Mouse (Mus musculus): ENCODE measurements around the gene Tril. TPM values are rescaled to one million over a fixed set of nuclear protein-coding genes. Genes with fewer than 3 reads are reported as not detected.
A peak's percentile ranks its signal among the peaks of the same experiment; 100 is the strongest.

The Tril gene
- 0.43 and 0.59 TPM in 2 replicates for polyA plus RNA-seq (2012; rRNA removed)

- H3K27me3 ChIP-seq (ENCODE audit: control insufficient read depth, insufficient read depth, low read length): no peaks in the 10 kb centered on the region
- H3K27ac ChIP-seq (ENCODE audit: control insufficient read depth, insufficient read depth, low read depth, low read length): peak within 1 kb of the TSS; percentile 61
- H3K36me3 ChIP-seq (ENCODE audit: control insufficient read depth, insufficient read depth, low read length): no peaks in the 10 kb centered on the region
- TF ChIP-seq CTCF (IDR thresholded peaks at IDR 0.05; ENCODE audit: control insufficient read depth, insufficient read depth, insufficient replicate concordance, low read depth, low read length) (no peak), POLR2A (IDR thresholded peaks at IDR 0.05; ENCODE audit: control insufficient read depth, low read depth, low read length) (no peak)
- H3K4me3 ChIP-seq (ENCODE audit: control insufficient read depth, low read depth, low read length): peak within 1 kb of the TSS; percentile 61
- peaks cover 20% of the 10 kb centered on the region for H3K4me1 ChIP-seq (ENCODE audit: control insufficient read depth, insufficient read depth, low read length)
Measured at GRCm38 (mm10) chr6:53820486-53820985, at the start of gene Tril. Tril (minus strand) TSS chr6:53820830.

DNA sequence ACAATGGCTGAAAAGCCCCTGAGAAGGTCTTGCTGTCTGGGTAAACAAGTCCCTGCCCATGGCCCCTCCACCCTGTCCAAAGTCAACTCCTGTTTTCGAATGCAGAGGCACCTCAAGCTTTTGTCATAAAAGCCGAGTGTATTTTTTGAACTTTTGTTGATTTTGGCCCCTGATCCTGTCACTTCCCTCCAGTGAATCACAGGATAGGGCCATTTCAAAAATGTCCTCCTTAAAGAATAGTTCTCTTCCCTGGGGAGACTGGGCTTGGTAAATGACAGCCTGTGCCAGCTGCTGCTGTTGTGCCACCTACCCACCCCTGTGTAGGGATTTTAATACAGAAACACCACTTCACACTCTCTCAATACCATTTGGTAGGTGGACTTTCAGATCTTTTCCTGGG is 42.4 kb upstream of the Tril start:
- TF ChIP-seq CTCF (IDR thresholded peaks at IDR 0.05; ENCODE audit: control insufficient read depth, insufficient read depth, insufficient replicate concordance, low read depth, low read length) (no peak), POLR2A (IDR thresholded peaks at IDR 0.05; ENCODE audit: control insufficient read depth, low read depth, low read length) (no peak)
- H3K27ac ChIP-seq (ENCODE audit: control insufficient read depth, insufficient read depth, low read depth, low read length): no peak overlapping the region

GRCm38 (mm10) chr6:53859106-53859505 is 38.5 kb upstream of the Tril start:
- Histone ChIP-seq H3K27me3 (ENCODE audit: control insufficient read depth, insufficient read depth, low read length) (no peaks in the 10 kb centered on the region), H3K4me3 (ENCODE audit: control insufficient read depth, low read depth, low read length) (no peak overlapping the region), H3K36me3 (ENCODE audit: control insufficient read depth, insufficient read depth, low read length) (no peaks in the 10 kb centered on the region), H3K27ac (ENCODE audit: control insufficient read depth, insufficient read depth, low read depth, low read length) (no peak overlapping the region), H3K4me1 (ENCODE audit: control insufficient read depth, insufficient read depth, low read length) (no peaks in the 10 kb centered on the region)
- TF ChIP-seq POLR2A (IDR thresholded peaks at IDR 0.05; ENCODE audit: control insufficient read depth, low read depth, low read length) (no peak), CTCF (IDR thresholded peaks at IDR 0.05; ENCODE audit: control insufficient read depth, insufficient read depth, insufficient replicate concordance, low read depth, low read length) (no peak)

More for the DNA sequence above, 42.4 kb upstream of the Tril start:
- H3K27me3 ChIP-seq (ENCODE audit: control insufficient read depth, insufficient read depth, low read length): no peaks in the 10 kb centered on the region
- H3K4me3 ChIP-seq (ENCODE audit: control insufficient read depth, low read depth, low read length): no peak overlapping the region
- no peaks in the 10 kb centered on the region for H3K4me1 ChIP-seq (ENCODE audit: control insufficient read depth, insufficient read depth, low read length)
- H3K36me3 ChIP-seq (ENCODE audit: control insufficient read depth, insufficient read depth, low read length): no peaks in the 10 kb centered on the region

- Histone ChIP-seq H3K4me1 (ENCODE audit: control insufficient read depth, insufficient read depth, low read length) (no peaks in the 10 kb centered on the region), H3K27me3 (ENCODE audit: control insufficient read depth, insufficient read depth, low read length) (no peaks in the 10 kb centered on the region), H3K4me3 (ENCODE audit: control insufficient read depth, low read depth, low read length) (no peak overlapping the region), H3K36me3 (ENCODE audit: control insufficient read depth, insufficient read depth, low read length) (no peaks in the 10 kb centered on the region), H3K27ac (ENCODE audit: control insufficient read depth, insufficient read depth, low read depth, low read length) (no peak overlapping the region)
- TF ChIP-seq CTCF (IDR thresholded peaks at IDR 0.05; ENCODE audit: control insufficient read depth, insufficient read depth, insufficient replicate concordance, low read depth, low read length) (no peak), POLR2A (IDR thresholded peaks at IDR 0.05; ENCODE audit: control insufficient read depth, low read depth, low read length) (no peak)
Measured at GRCm38 (mm10) chr6:53857822-53858221, 37.2 kb upstream of the Tril start.

GRCm38 (mm10) chr6:53856775-53857174 is 36.1 kb upstream of the Tril start:
- TF ChIP-seq POLR2A (IDR thresholded peaks at IDR 0.05; ENCODE audit: control insufficient read depth, low read depth, low read length) (no peak), CTCF (IDR thresholded peaks at IDR 0.05; ENCODE audit: control insufficient read depth, insufficient read depth, insufficient replicate concordance, low read depth, low read length) (no peak)
- H3K4me3 ChIP-seq (ENCODE audit: control insufficient read depth, low read depth, low read length): no peak overlapping the region
- H3K4me1 ChIP-seq (ENCODE audit: control insufficient read depth, insufficient read depth, low read length): no peaks in the 10 kb centered on the region
- no peaks in the 10 kb centered on the region for H3K36me3 ChIP-seq (ENCODE audit: control insufficient read depth, insufficient read depth, low read length)
- H3K27me3 ChIP-seq (ENCODE audit: control insufficient read depth, insufficient read depth, low read length): no peaks in the 10 kb centered on the region
- no peak overlapping the region for H3K27ac ChIP-seq (ENCODE audit: control insufficient read depth, insufficient read depth, low read depth, low read length)

DNA sequence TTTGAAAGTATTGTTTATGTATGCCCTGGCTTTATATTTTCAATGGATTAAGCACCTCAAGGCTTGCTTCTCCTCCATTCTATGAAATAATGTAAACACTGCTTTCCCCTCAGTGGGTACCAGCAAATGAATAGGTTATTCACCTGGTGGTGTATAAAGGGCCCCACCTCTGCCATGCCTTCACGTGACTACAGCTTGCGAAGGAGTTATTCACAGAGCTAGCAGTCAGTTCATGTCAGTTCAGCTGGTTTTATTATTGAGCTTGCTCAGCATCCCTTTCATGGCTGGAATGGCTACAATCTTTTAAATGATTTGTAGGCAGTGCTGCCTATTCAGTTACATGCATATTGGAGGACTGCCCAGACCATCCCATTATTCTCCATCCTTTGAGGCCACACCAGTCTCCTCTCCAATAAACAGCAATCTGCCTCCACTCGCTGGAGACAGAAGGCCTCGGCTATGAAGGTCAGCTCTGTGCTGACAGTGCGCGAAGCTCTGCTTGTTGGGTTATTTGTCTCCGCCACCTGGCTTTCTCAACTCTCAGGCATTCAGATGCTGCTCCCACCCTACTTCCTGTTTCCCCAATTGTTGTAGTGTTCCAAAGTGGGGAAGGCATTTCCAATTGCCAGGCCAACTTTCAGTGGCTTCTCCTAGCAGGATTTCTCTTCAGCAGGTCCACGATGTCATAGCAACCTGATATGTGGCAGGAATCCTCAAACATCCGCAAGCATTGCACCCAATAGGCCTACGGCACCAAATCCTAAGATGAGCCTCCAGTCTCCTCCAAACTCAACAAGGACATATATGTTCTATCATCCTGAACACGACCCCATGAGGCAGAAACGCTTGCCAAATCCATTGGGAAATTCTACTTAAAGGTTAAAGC is 34.6 kb upstream of the Tril start:
- H3K36me3 ChIP-seq (ENCODE audit: control insufficient read depth, insufficient read depth, low read length): no peaks in the 10 kb centered on the region
- no peak overlapping the region for H3K27ac ChIP-seq (ENCODE audit: control insufficient read depth, insufficient read depth, low read depth, low read length)
- no peaks in the 10 kb centered on the region for H3K4me1 ChIP-seq (ENCODE audit: control insufficient read depth, insufficient read depth, low read length)
- H3K27me3 ChIP-seq (ENCODE audit: control insufficient read depth, insufficient read depth, low read length): no peaks in the 10 kb centered on the region
- TF ChIP-seq CTCF (IDR thresholded peaks at IDR 0.05; ENCODE audit: control insufficient read depth, insufficient read depth, insufficient replicate concordance, low read depth, low read length) (no peak), POLR2A (IDR thresholded peaks at IDR 0.05; ENCODE audit: control insufficient read depth, low read depth, low read length) (no peak)
- H3K4me3 ChIP-seq (ENCODE audit: control insufficient read depth, low read depth, low read length): no peak overlapping the region

DNA sequence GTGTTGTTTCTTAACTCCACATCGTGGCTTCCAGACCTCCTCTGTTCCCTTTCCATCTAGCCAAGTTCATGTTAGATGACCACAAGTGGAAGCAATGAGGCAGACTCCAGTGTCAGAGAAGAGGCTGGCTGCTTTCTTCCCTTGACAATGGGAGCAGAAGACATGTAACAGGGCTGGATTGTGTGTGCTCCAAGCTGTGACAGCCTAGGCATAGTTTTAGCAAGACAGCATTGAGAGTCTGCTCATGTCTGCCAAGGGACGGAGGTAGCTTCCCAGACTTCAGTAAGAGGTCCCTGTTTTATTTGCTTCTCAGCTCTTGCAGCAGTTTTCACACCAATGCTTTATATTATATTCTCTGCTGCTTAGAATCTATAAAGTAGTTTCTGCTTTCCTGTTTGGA is 33.6 kb upstream of the Tril start:
- H3K4me1 ChIP-seq (ENCODE audit: control insufficient read depth, insufficient read depth, low read length): no peaks in the 10 kb centered on the region
- H3K27me3 ChIP-seq (ENCODE audit: control insufficient read depth, insufficient read depth, low read length): no peaks in the 10 kb centered on the region
- TF ChIP-seq CTCF (IDR thresholded peaks at IDR 0.05; ENCODE audit: control insufficient read depth, insufficient read depth, insufficient replicate concordance, low read depth, low read length) (no peak), POLR2A (IDR thresholded peaks at IDR 0.05; ENCODE audit: control insufficient read depth, low read depth, low read length) (no peak)
- H3K4me3 ChIP-seq (ENCODE audit: control insufficient read depth, low read depth, low read length): no peak overlapping the region
- no peak overlapping the region for H3K27ac ChIP-seq (ENCODE audit: control insufficient read depth, insufficient read depth, low read depth, low read length)
- H3K36me3 ChIP-seq (ENCODE audit: control insufficient read depth, insufficient read depth, low read length): no peaks in the 10 kb centered on the region
